Mouse (Mus musculus) cerebellum, adult 9-11 months (tissue): ENCODE measurements at regions not wholly inside any gene's neighbourhood (a gene's known extent, or its start where the extent isn't known, plus 50 kb on each side); places are given as distances from the start of the nearest gene placed in this dataset.
A peak's percentile ranks its signal among the peaks of the same experiment; 100 is the strongest.

Experiments used
- DNase-seq: peaks from one replicate; pipeline ENCODE4 v3.0.0; 2022

DNA sequence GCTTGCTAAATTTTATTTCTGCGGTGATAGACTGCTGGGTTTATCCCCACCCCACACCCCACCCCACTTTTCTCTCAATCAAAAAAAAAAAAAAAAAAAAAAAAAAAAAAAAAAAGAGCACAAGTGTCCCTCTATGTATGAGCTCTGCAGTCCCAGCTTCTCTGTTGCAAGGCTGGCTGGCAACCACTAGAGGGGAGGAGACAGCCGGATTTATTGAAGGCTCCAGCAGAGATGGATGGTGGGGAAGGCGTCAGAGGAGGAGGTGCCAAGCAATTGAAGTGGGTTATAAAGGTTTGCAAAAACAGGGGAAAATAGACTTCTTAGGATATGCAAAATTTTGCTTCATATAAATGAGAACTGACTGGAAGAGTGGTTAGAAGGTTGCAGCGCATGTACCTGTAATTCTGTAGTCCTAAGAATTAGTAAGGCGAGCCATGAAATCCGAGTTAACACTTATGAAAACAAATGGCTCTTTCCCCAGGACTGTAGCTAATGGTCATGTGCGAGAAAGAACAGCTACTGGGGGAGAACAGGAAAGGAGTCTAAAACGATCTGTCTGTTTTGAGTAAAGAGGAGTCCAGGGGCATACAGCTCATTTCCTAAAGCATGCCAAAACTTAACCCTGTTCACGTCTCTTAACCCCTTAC, 885.1 kb upstream of the Pou3f3 start:
- peak; percentile 28 for DNase-seq

- no peak for DNase-seq
Observed at GRCm38 (mm10) chr1:41811130-41811529, 884.4 kb upstream of the Pou3f3 start.

DNA sequence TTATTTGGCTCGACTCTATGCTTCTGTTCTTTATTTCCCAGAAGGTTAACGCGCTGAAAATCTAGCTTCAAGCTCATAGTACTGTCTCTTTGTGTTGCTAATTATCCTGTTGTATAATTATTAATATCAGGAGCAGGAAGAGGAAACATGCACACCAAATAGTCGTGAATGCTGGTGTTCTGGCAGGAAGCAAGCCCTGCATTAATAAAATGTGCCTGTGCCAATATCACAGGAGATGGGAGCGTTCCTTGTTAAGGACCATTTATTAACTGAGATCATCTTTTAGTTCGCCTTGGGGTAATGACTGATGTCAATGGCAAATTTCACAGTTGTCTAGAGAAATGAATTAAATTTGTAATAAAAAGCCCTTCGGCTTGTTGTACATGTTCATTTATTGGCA, 883.5 kb upstream of the Pou3f3 start:
- no peak for DNase-seq

DNA sequence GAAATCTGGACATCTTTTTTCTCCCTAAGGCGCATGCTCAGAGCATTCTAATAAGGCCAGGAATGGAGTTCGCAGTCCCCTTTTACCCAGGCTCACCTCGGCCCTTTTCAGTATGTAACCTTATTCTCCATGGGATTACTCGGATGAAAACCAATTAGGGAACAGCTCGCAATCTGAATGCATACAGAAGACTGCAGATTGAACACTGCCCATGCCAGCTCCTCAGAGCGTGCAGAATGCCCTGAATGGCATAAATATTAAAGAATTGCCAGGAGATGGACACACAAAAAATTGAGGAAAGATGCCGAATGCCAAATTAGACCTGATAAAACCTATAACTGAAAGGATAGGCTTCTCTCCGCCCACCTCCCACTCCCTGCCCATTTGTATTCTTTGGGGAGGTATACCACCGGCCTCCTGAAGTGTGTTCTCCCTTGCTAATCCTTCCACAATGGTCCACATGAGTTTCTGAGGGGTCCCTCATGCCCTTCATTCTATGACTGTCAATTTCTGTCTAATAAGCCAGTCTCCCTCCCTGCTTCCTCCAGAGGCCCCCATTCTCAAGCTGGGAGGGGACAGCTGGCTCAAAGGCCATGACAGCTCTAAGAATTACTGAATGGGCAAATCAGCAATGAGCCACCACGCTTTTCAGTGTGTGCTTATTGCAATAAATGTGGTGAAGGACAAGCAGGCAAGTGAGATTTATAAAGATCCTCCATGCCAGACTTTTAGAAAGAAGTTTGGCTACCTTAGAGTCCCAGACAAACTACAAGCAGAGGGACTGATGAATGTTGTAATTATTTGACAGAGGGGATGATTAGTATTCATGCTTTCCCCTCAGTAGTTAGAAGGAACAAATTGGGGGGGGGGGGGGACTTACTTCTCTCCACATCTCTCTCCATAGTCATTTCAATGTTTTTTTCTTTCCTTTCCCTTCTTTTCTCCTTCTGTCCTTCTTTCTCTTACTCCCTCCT, 881.2 kb upstream of the Pou3f3 start:
- DNase-seq = no peak

- DNase-seq = no peak
Observed at GRCm38 (mm10) chr1:41815021-41815420, 880.5 kb upstream of the Pou3f3 start.

- DNase-seq = no peak
Observed at GRCm38 (mm10) chr1:41822742-41823141, 872.8 kb upstream of the Pou3f3 start.

- no peak for DNase-seq
Observed at GRCm38 (mm10) chr1:41825223-41825622, 870.3 kb upstream of the Pou3f3 start.

- no peak for DNase-seq
Observed at GRCm38 (mm10) chr1:41831641-41832040, 863.9 kb upstream of the Pou3f3 start.
